Mouse (Mus musculus) kidney, adult 9 months (tissue): Measurements from ENCODE around the gene Reep3.

Source experiments
- DNase-seq: peaks from one replicate; pipeline ENCODE4 v3.0.0; 2022

The Reep3 gene

DNA sequence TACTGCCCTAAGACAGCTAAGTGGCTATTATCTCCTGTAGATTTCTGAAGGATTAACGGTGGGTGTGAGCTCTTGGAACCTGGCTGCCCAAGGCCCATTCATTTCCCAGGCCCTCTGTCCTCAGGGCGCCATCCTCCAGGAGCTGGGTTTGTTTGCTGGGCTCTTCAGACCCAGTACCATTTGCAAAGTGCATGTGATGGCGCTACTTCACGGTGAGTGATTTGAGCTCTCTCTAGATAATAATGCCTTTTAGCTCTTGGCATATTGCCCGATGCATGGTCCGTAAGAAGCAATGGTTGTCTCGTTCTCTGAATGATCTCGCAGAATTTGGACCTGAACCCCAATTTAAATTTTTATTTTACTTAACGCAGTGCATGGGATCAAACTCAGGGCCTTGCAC, 11.4 kb upstream of the Reep3 start:
- no peak for DNase-seq

- DNase-seq, result no peak
These were observed 10.4 kb upstream of the Reep3 start for GRCm38 (mm10) chr10:67107017-67107761.

DNA sequence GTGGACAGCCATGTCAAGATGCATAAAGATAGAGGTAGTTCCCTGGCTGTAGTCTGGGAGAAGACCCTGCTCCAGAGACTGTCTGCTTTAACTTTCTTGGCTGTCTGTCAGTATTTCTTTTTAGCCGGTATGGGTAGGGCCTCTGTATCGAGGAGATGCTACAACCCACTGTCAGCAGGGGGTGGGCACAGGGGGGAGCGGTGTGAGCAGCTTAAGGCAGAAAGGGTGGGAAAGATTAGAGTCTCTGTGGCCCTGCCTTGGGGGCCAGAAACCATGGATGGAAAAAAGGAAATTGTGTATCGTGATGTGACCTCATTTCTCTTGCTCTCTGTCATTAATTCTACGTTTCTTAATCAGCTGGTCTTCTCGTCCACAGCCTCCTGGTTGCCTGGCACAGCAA, 9.7 kb upstream of the Reep3 start:
- no peak for DNase-seq

DNA sequence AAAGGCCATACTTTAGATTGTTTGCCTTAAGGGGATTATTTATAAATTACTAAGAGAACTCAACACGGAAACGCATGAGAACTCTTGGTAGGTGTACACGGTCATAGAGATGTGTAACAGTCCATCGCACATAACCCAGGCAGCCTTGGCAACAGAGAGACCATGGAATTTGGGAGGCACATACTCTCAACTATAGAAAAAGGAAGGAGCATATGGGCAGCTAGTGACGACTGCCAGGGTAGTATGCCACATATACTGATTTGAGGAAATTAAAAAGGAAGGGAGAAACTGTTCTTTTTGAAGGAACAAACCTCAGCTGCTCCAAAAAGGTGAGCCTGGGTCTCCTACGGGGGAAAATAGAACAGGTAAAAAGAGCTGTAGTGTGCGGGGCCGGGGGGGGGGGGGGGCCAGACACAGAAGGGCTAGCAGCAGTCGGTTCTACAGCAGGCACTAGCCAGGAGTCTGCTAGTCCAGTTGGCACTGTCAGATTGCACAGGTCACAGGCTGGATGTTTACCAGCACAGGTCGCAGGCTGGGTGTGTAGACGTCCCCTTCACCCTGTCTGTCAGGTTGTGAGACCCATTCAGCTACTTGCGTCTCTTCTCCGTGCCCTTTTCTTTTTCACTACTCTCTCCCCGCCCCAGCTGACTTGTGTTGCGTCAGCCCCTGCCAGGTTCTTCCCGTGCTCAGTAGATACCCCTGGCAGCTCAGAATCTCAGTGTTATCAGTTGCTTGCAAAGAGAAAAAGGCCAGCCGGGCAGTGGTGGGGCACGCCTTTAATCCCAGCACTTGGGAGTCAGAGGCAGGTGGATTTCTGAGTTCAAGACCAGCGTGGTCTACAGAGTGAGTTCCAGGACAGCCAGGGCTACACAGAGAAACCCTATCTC, 8.8 kb upstream of the Reep3 start:
- DNase-seq, result no peak

DNA sequence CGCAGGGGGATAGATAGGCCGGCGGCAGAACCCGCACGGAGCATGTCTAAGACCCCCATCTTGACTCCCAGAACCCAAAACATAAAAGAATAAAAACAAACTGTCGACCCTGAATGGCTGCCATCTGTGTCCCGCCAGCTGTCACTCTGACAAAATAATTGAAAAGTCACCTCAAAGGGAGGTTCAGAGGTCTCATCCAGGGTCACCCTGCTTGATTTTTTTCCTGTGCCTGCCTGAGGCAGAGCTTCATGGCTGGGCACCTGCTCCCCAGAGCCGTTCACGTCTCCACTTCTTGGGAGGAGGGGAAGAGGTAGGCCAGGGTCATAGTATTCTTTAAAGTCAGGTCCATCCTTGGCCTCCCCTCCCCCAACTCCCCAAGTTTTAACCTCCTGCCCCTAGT, 7.8 kb upstream of the Reep3 start:
- DNase-seq, result no peak

- no peak for DNase-seq
These were observed 4.1 kb upstream of the Reep3 start for GRCm38 (mm10) chr10:67100831-67101251.

GRCm38 (mm10) chr10:67100011-67100661, 3.4 kb upstream of the Reep3 start:
- peak; percentile 74 for DNase-seq

DNA sequence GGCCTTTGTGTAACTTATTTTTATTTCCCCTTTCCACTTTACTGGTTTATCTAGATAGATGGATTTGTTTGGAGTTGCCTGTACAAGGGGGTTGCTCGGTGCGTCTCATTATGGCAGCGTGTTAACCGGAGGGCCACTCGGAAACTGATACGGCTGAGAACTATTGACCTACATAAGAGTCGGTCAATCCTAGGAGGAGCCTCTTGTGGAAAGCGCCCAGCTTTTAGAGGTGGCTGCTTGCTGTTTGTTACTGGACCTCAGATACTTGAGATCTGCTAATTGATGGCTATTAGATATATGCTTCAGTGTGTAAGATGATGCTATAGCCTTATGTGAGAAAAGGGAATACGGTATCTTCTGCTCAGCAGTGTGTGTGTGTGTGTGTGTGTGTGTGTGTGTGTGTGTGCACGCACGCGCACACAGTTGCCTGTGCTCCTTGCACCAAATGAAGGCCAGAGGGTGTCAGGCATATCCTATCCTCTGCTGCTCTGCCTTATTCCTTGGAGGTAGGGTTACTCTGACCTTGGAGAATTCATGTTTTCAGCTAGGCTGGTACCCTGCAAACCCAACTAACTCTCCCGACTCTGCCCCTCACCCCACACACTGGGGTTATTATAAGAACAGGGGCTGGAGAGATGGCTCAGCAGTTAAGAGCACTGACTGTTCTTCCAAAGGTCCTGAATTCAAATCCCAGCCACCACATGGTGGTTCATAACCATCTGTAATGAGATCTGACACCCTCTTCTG, 2.6 kb upstream of the Reep3 start:
- DNase-seq, result no peak

GRCm38 (mm10) chr10:67098408-67099050, 1.8 kb upstream of the Reep3 start:
- peak; percentile 76 for DNase-seq

DNA sequence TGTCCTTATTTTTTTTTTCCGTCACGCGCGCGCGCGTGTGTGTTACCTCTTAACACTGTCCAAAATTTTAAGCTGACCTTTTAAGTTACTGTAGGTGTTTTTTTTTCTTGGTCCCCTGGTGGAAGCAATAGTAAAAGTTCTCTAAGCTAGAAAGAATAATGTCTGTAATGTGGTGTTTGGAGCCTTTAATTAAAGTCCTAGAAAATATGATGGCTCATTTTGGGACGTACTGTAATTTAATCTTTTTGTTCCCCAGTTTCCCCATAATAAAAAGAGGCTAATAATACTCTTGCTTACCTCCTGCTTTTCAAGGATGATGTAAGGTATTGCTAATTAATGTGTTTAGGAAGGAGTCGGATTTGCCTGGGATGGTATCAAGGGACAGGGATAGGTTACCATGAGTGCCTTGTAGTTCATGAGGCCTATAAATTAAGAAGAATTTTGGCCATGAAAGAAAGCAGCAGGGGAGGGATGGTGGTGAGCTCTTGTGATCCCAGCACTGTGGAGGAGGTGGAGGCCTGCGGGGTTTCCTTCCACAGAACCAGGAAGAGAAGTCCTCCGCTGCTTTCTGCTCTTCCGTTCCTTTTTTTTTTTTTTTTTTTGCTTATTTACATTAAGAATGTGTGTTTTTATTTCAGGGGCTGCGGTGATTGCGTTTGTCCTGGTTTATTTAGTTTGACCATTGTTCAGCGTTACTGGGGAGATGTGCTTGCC, 849 bp upstream of the Reep3 start:
- DNase-seq, result peak; percentile 74

DNA sequence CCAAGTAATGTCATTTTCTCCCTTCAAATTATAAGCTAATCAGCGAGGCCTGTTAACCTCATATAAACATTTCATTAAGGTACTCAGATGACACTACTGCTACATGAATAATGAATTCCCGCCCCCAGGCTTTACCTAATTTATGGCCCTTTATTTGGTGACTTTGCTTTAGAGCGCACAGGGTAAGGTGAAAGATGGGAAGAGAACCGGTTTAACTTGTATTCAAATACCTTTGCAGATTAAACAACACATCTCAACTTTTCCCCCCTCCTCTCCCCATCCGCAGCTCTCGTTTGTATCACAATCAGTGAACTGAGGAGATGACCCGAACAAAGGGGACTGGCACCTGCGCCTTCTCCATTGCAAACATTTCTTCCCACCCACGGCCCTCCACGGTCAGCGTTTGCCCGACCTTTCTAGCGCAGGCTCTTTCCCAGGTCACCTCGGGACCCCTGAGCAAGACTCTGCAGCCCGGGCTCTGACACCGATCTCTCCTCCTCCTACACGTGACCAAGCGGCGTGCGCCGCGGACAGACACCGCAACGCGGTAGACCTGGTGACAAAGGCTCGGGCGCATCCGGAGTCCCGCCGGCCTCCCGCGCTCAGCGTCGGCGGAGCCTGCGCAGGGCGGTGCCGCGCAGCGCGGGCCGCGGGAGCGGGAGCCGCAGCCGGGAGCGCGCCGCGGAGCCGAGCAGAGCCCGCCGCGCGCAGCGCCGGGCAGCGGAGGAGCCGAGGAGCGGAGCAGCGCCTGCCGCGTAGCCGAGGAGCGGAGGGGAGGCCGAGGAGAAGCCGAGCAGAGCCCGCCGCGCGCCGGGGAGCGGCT, 736 bp downstream of the Reep3 start, which contains the start of gene Jmjd1c:
Jmjd1c (plus strand) TSS at position 328 of the 823 bp plus-strand sequence.
- peak; percentile 75 for DNase-seq

GRCm38 (mm10) chr10:67094922-67095321, 1.8 kb downstream of the Reep3 start:
- DNase-seq, result no peak

DNA sequence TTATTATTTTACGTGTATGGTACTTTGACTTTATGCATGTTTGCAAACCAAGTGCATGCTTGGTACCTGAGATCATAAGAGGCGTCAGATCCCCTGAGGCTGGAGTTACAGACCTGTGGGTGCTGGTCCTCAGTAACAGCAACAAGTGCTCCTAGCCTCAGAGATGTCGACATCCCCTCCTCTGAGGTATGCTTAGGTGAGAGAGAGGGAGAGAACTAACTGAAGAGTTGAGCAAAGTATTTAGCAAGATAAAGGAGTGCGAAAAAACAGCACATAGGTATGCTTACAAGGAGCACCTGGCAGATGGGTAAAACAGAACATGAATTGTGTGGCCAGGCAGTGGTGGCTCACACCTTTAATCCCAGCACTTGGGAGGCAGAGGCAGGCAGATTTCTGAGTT, 6.1 kb downstream of the Reep3 start:
- DNase-seq, result no peak

DNA sequence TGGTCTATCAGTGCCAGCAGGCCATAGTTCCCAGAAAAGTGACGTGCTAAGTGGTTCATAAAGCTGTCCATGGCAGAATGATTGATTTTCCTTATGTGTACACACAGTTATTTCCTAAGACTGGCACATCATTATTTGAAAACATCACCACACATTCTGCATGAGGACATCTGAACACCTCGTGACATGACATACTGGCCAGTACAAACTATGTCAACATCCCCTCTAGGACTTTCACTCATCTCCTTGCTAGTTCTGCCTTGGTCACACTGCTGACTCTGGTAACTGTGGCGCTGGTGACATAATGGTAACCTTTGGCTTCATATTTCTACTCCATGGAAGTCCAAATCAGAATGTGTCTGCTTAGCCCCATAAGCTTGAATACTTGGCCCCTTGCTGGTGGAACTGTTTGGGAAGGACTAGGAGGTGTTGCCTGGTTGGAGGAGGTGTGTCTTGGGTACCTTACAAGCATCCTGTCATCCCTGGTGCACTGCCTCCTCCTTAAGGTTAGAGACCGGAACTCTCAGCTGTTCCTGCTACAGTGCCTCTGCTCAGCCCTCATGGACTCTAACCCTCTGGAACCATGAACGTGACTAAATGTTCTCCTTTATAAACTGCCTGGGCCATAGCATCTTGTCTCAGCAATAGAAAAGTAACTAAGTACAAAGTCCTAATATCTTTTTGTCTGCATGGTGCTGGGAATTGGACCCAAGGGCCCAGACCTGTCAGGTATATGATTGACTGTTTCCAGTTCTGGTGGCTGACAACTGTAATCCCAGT, 9.1 kb downstream of the Reep3 start:
- peak; percentile 50 for DNase-seq

- no peak for DNase-seq
These were observed 10.8 kb downstream of the Reep3 start for GRCm38 (mm10) chr10:67085916-67086315.

DNA sequence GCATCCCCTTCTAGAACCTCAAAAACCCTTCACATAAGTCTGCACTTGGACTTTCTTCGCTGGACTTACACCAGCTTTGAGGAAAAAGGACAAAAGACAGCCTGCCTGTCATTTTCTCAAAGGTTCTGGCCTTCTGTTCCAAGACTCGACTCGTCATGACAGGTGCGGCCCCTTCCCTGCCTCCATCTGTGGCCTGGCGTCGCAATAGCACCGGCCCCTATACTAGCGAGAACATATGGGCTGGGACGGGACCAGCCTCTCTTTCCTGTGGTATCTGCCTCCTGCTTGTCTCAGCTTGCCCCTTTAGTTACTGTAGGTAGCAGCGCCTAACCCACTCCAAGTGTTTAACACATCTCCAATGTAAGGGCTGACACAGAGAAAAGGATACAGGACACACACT, 11.6 kb downstream of the Reep3 start:
- DNase-seq, result no peak

DNA sequence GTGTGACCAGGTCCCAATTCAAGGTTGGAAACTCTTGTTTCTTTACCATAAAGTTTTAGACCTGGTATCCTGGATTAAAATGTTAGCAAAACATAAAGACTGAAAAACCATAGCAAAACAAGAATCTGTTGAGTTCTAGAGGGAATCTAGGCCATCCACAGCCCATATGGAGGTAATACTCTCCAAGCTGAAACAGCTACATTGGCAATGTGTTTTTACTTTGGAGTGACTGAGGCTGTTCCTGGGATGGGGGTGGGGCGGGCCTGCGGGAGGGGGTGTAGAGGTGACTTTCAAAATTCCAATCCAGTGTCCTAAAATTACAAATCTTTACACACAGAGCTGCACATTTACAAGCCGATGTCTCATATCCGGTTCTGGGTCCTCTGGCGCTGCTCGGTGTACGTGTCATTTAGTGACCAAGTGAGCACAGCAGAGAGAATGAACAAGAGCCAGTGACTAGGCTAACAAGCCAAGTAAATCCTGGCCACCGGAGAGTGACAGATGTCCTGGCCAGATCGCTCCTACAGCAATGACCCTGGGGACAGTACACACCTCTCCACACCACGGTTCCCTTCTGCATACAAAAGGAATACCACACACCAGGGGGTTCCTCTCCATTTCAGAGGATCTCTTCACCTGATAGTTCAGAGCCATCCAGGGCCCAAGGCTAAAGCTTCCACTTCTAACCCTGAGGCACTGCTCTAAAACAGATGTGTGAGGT, 13.1 kb downstream of the Reep3 start:
- DNase-seq, result no peak

GRCm38 (mm10) chr10:67082531-67082930, 14.2 kb downstream of the Reep3 start:
- no peak for DNase-seq
